Mouse (Mus musculus) erythroblast, embryonic 14.5 days (primary cell): ENCODE results near the gene Zfp790.

Source experiments
- GATA1 ChIP-seq: IDR thresholded peaks from 2 replicates; pipeline ENCODE4 v1.6.1; 2012; ENCODE audit warnings: low read length, inconsistent platforms, mixed read lengths
- TAL1 ChIP-seq: IDR thresholded peaks from 3 replicates; pipeline ENCODE4 v1.6.1; 2012; ENCODE audit warnings: low read length, inconsistent platforms, mixed read lengths

- TF ChIP-seq GATA1, result no peak
- no peak for TF ChIP-seq TAL1
Observed at GRCm38 (mm10) chr7:29815061-29815784, 691 bp upstream of the Zfp790 start.
